Mouse (Mus musculus): ENCODE measurements around the gene A930002H24Rik. TPM values are rescaled to one million over a fixed set of nuclear protein-coding genes. Genes with fewer than 3 reads are reported as not detected.

A930002H24Rik gene
- total RNA-seq, 2 experiments from 2014 or later: not detected

GRCm38 (mm10) chr17:63836641-63837040, 26.9 kb downstream of the A930002H24Rik start:
- no peak for DNase-seq (ENCODE audit: low spot score)

- DNase-seq (ENCODE audit: low spot score): no peak
Observed at GRCm38 (mm10) chr17:63836223-63836622, 27.4 kb downstream of the A930002H24Rik start.

GRCm38 (mm10) chr17:63831550-63831949, 32.0 kb downstream of the A930002H24Rik start:
- DNase-seq (ENCODE audit: low spot score): no peak

GRCm38 (mm10) chr17:63828561-63829332, 34.8 kb downstream of the A930002H24Rik start:
- no peak for DNase-seq (ENCODE audit: low spot score)

- no peak for DNase-seq (ENCODE audit: low spot score)
Observed at GRCm38 (mm10) chr17:63826767-63827166, 36.8 kb downstream of the A930002H24Rik start.

GRCm38 (mm10) chr17:63826196-63826595, 37.4 kb downstream of the A930002H24Rik start:
- DNase-seq (ENCODE audit: low spot score): no peak

- no peak for DNase-seq (ENCODE audit: low spot score)
Observed at GRCm38 (mm10) chr17:63824141-63824540, 39.5 kb downstream of the A930002H24Rik start.

- no peak for DNase-seq (ENCODE audit: low spot score)
Observed at GRCm38 (mm10) chr17:63818444-63819027, 45.1 kb downstream of the A930002H24Rik start.

- no peak for DNase-seq (ENCODE audit: low spot score)
Observed at GRCm38 (mm10) chr17:63813552-63813951, 50.0 kb downstream of the A930002H24Rik start.

Other genes with a start within 250 kb of the A930002H24Rik start
- 10 to 100 TPM; 12.2 to 14.4 TPM for gene Fer, start 729 bp downstream of the A930002H24Rik start, total RNA-seq (2021)